Mouse (Mus musculus) regulatory T cell (primary cell): ENCODE measurements around the gene Galnt16.

Source experiments
- in situ Hi-C: fragments of 300-600 bp; cut with MboI, MseI; formaldehyde crosslinking; loops from one replicate; pipeline ENCODE4 v1.15.1; 2025; ENCODE audit warnings: high pct_unique_total_duplicates

Galnt16 gene

GRCm38 (mm10) chr12:80517977-80518376, at the start of gene Galnt16:
Galnt16 (plus strand) TSS chr12:80518277.
- in situ Hi-C loops, result loop anchor here (10.0 kb wide), 1 partner anchor 1193 kb away; no protein-coding TSS in a partner anchor

GRCm38 (mm10) chr12:80470206-80470605, 47.9 kb upstream of the Galnt16 start:
- in situ Hi-C loops, result no loop called here

- in situ Hi-C loops, result no loop called here
These were observed 46.2 kb upstream of the Galnt16 start for GRCm38 (mm10) chr12:80471926-80472325.

- in situ Hi-C loops, result no loop called here
These were observed 44.3 kb upstream of the Galnt16 start for GRCm38 (mm10) chr12:80473731-80474130.

GRCm38 (mm10) chr12:80479986-80480385, 38.1 kb upstream of the Galnt16 start:
- in situ Hi-C loops, result no loop called here

- in situ Hi-C loops, result no loop called here
These were observed 34.7 kb upstream of the Galnt16 start for GRCm38 (mm10) chr12:80483397-80483796.

GRCm38 (mm10) chr12:80493311-80493710, 24.8 kb upstream of the Galnt16 start:
- in situ Hi-C loops, result no loop called here

GRCm38 (mm10) chr12:80495691-80496090, 22.4 kb upstream of the Galnt16 start:
- in situ Hi-C loops, result no loop called here

- in situ Hi-C loops, result no loop called here
These were observed 19.7 kb upstream of the Galnt16 start for GRCm38 (mm10) chr12:80498356-80498755.

- in situ Hi-C loops, result no loop called here
These were observed 17.6 kb upstream of the Galnt16 start for GRCm38 (mm10) chr12:80500506-80500905.

GRCm38 (mm10) chr12:80504718-80505117, 13.4 kb upstream of the Galnt16 start:
- in situ Hi-C loops, result no loop called here

- in situ Hi-C loops, result no loop called here
These were observed 10.9 kb upstream of the Galnt16 start for GRCm38 (mm10) chr12:80507041-80507745.

- in situ Hi-C loops, result loop anchor here (10.0 kb wide), 1 partner anchor 1194 kb away; no protein-coding TSS in a partner anchor
These were observed 298 bp downstream of the Galnt16 start for GRCm38 (mm10) chr12:80518393-80518756.

- in situ Hi-C loops, result loop anchor here (10.0 kb wide), 1 partner anchor 1194 kb away; no protein-coding TSS in a partner anchor
These were observed 912 bp downstream of the Galnt16 start for GRCm38 (mm10) chr12:80518757-80519620.

- in situ Hi-C loops, result loop anchor here (10.0 kb wide), 1 partner anchor 1195 kb away; no protein-coding TSS in a partner anchor
These were observed 1.7 kb downstream of the Galnt16 start for GRCm38 (mm10) chr12:80519621-80520332.

GRCm38 (mm10) chr12:80522006-80522405, 3.9 kb downstream of the Galnt16 start:
- in situ Hi-C loops, result no loop called here

GRCm38 (mm10) chr12:80524276-80524921, 6.3 kb downstream of the Galnt16 start:
- in situ Hi-C loops, result no loop called here

GRCm38 (mm10) chr12:80525513-80525912, 7.4 kb downstream of the Galnt16 start:
- in situ Hi-C loops, result no loop called here

GRCm38 (mm10) chr12:80526511-80526910, 8.4 kb downstream of the Galnt16 start:
- in situ Hi-C loops, result no loop called here

- in situ Hi-C loops, result no loop called here
These were observed 9.8 kb downstream of the Galnt16 start for GRCm38 (mm10) chr12:80527727-80528389.

GRCm38 (mm10) chr12:80530052-80530451, 12.0 kb downstream of the Galnt16 start:
- in situ Hi-C loops, result no loop called here
